In genomic region chr2:119760251-119760650, GRCm38 (mm10) we compare ENCODE assay signal across 10 mouse cellular contexts. TPM values are rescaled to one million over a fixed set of nuclear protein-coding genes. Genes with fewer than 3 reads are reported as not detected.
A peak's percentile ranks its signal among the peaks of the same experiment; 100 is the strongest.
DNase-seq lines count a peak whose midpoint lies in the region; ATAC-seq and TF ChIP-seq lines count a peak whose summit lies in the region.
"Had no signal": no experiment of that assay in that cellular context is flagged by ENCODE, and none has a peak within 500 bp of the region (broad histone marks: within the 10 kb centered on the region; RNA-seq: fewer than 3 reads in every experiment).

Gene Ltk, minus strand, starts transcription at chr2:119760431.

- no peak for DNase-seq in hindbrain, embryonic 10.5 days (ENCODE audit: low spot score)
- no peak for DNase-seq in midbrain, embryonic 14.5 days
- no peak for DNase-seq in hindbrain, postnatal 0 days (ENCODE audit: low spot score)
- no peak for DNase-seq in embryo, embryonic 11 days
- DNase-seq: cerebellum, adult 11 months had no signal

- TF ChIP-seq CTCF in hindbrain, postnatal 0 days (IDR thresholded peaks at IDR 0.05; ENCODE audit: low read depth), result no peak

- H3K27ac ChIP-seq in hindbrain, embryonic 10.5 days, result no peak within 1 kb of the TSS
- H3K27ac ChIP-seq in hindbrain, embryonic 16.5 days (ENCODE audit: low read depth, low read length), result no peak within 1 kb of the TSS
- no peak within 1 kb of the TSS for H3K27ac ChIP-seq in midbrain, embryonic 15.5 days
- no peak within 1 kb of the TSS for H3K27ac ChIP-seq in midbrain, embryonic 14.5 days (replicated peaks; ENCODE audit: low read depth, low read length)
- H3K27ac ChIP-seq in hindbrain, postnatal 0 days, result no peak within 1 kb of the TSS
- no peak within 1 kb of the TSS for H3K27ac ChIP-seq in stomach, embryonic 15.5 days
- no peak within 1 kb of the TSS for H3K27ac ChIP-seq in kidney, embryonic 16.5 days (ENCODE audit: low read length)
- H3K27ac ChIP-seq: liver, embryonic 15.5 days had no signal

- 15% methylated on average over 9 of the region's 9 CpGs for WGBS in hindbrain, embryonic 10.5 days
- WGBS in hindbrain, embryonic 16.5 days, result 13% methylated on average over 9 of the region's 9 CpGs
- 20% methylated on average over 9 of the region's 9 CpGs for WGBS in midbrain, embryonic 15.5 days
- WGBS in midbrain, embryonic 14.5 days, result 16% methylated on average over 9 of the region's 9 CpGs
- WGBS in hindbrain, postnatal 0 days, result 26% methylated on average over 9 of the region's 9 CpGs
- WGBS in stomach, embryonic 15.5 days, result 12% methylated on average over 9 of the region's 9 CpGs
- 13% methylated on average over 9 of the region's 9 CpGs for whole genome bisulfite sequencing in kidney, embryonic 16.5 days

- peaks cover 22% of the 10 kb centered on the region for H3K36me3 ChIP-seq in hindbrain, embryonic 10.5 days
- H3K36me3 ChIP-seq in hindbrain, embryonic 16.5 days (ENCODE audit: control insufficient read depth, insufficient read depth, low read length), result peaks cover 8% of the 10 kb centered on the region
- H3K36me3 ChIP-seq in midbrain, embryonic 15.5 days (replicated peaks), result peaks cover 13% of the 10 kb centered on the region; the same call in 1 of the 2 replicates
- H3K36me3 ChIP-seq in midbrain, embryonic 14.5 days (ENCODE audit: control insufficient read depth, insufficient read depth, low read length), result peaks cover 18% of the 10 kb centered on the region
- H3K36me3 ChIP-seq in hindbrain, postnatal 0 days (ENCODE audit: insufficient read depth, low read length), result peaks cover 19% of the 10 kb centered on the region
- H3K36me3 ChIP-seq in stomach, embryonic 15.5 days, result peaks cover 7% of the 10 kb centered on the region
- H3K36me3 ChIP-seq in kidney, embryonic 16.5 days (ENCODE audit: insufficient read depth, low read length), result peaks cover 9% of the 10 kb centered on the region; the same call in 1 of the 2 replicates

- peak within 1 kb of the TSS; percentile 65; the same call in 1 of the 2 replicates for H3K4me3 ChIP-seq in hindbrain, embryonic 10.5 days
- no peak within 1 kb of the TSS for H3K4me3 ChIP-seq in hindbrain, embryonic 16.5 days (ENCODE audit: low read length)
- H3K4me3 ChIP-seq in midbrain, embryonic 15.5 days, result no peak within 1 kb of the TSS
- H3K4me3 ChIP-seq in midbrain, embryonic 14.5 days (replicated peaks; ENCODE audit: low read depth, low read length), result no peak within 1 kb of the TSS
- no peak within 1 kb of the TSS for H3K4me3 ChIP-seq in hindbrain, postnatal 0 days (ENCODE audit: low read length)
- no peak within 1 kb of the TSS for H3K4me3 ChIP-seq in stomach, embryonic 15.5 days (replicated peaks)
- no peak within 1 kb of the TSS for H3K4me3 ChIP-seq in kidney, embryonic 16.5 days (ENCODE audit: low read length)

- H3K9ac ChIP-seq in hindbrain, embryonic 16.5 days (ENCODE audit: low read depth, low read length), result no peak within 1 kb of the TSS
- H3K9ac ChIP-seq in midbrain, embryonic 15.5 days, result no peak within 1 kb of the TSS
- H3K9ac ChIP-seq in midbrain, embryonic 14.5 days (replicated peaks; ENCODE audit: low read length), result no peak within 1 kb of the TSS
- H3K9ac ChIP-seq in hindbrain, postnatal 0 days (replicated peaks; ENCODE audit: low read length), result no peak within 1 kb of the TSS
- no peak within 1 kb of the TSS for H3K9ac ChIP-seq in stomach, embryonic 15.5 days
- no peak within 1 kb of the TSS for H3K9ac ChIP-seq in kidney, embryonic 16.5 days (replicated peaks; ENCODE audit: low read length)
- H3K9ac ChIP-seq: liver, embryonic 15.5 days had no signal

- H3K4me1 ChIP-seq in hindbrain, embryonic 10.5 days (replicated peaks), result peaks cover 18% of the 10 kb centered on the region
- peaks cover 13% of the 10 kb centered on the region for H3K4me1 ChIP-seq in hindbrain, embryonic 16.5 days (ENCODE audit: control insufficient read depth, insufficient read depth, low read depth, low read length)
- peaks cover 15% of the 10 kb centered on the region for H3K4me1 ChIP-seq in midbrain, embryonic 15.5 days
- peaks cover 9% of the 10 kb centered on the region for H3K4me1 ChIP-seq in midbrain, embryonic 14.5 days (ENCODE audit: control insufficient read depth, insufficient read depth, low read length)
- H3K4me1 ChIP-seq in hindbrain, postnatal 0 days (ENCODE audit: insufficient read depth, low read length), result peaks cover 4% of the 10 kb centered on the region; the same call in 1 of the 2 replicates
- H3K4me1 ChIP-seq in stomach, embryonic 15.5 days, result peaks cover 16% of the 10 kb centered on the region
- peaks cover 14% of the 10 kb centered on the region for H3K4me1 ChIP-seq in kidney, embryonic 16.5 days (ENCODE audit: insufficient read depth, low read length)

- ATAC-seq in hindbrain, embryonic 16.5 days, result no peak
- ATAC-seq in midbrain, embryonic 15.5 days (replicated peaks), result no peak
- no peak for ATAC-seq in midbrain, embryonic 14.5 days (ENCODE audit: low FRiP score, low TSS enrichment)
- no peak for ATAC-seq in hindbrain, postnatal 0 days
- peak; percentile 45 for ATAC-seq in stomach, embryonic 15.5 days (ENCODE audit: insufficient read depth, low FRiP score, low read depth)
- ATAC-seq in kidney, embryonic 16.5 days (ENCODE audit: low FRiP score, low TSS enrichment), result no peak

- peaks cover 76% of the 10 kb centered on the region for H3K27me3 ChIP-seq in hindbrain, embryonic 10.5 days (ENCODE audit: insufficient read depth, poor library complexity, severe bottlenecking)
- peaks cover 42% of the 10 kb centered on the region for H3K27me3 ChIP-seq in hindbrain, embryonic 16.5 days (replicated peaks; ENCODE audit: control insufficient read depth, insufficient read depth, low read length)
- H3K27me3 ChIP-seq in midbrain, embryonic 15.5 days (replicated peaks), result peaks cover 38% of the 10 kb centered on the region
- H3K27me3 ChIP-seq in midbrain, embryonic 14.5 days (ENCODE audit: control insufficient read depth, insufficient read depth, low read length), result peaks cover 38% of the 10 kb centered on the region
- H3K27me3 ChIP-seq in hindbrain, postnatal 0 days (ENCODE audit: insufficient read depth, low read length), result 0 out of 2 replicates have a peak, but pooled peaks cover 19% of the 10 kb centered on the region
- peaks cover 49% of the 10 kb centered on the region for H3K27me3 ChIP-seq in stomach, embryonic 15.5 days (replicated peaks)
- peaks cover 43% of the 10 kb centered on the region for H3K27me3 ChIP-seq in kidney, embryonic 16.5 days (ENCODE audit: insufficient read depth, low read length)

- H3K9me3 ChIP-seq in hindbrain, embryonic 10.5 days, result no peaks in the 10 kb centered on the region
- no peaks in the 10 kb centered on the region for H3K9me3 ChIP-seq in hindbrain, embryonic 16.5 days (ENCODE audit: control insufficient read depth, low read length)
- no peaks in the 10 kb centered on the region for H3K9me3 ChIP-seq in midbrain, embryonic 15.5 days
- no peaks in the 10 kb centered on the region for H3K9me3 ChIP-seq in midbrain, embryonic 14.5 days (ENCODE audit: control insufficient read depth, low read length)
- no peaks in the 10 kb centered on the region for H3K9me3 ChIP-seq in hindbrain, postnatal 0 days (ENCODE audit: low read length)
- H3K9me3 ChIP-seq in stomach, embryonic 15.5 days, result no peaks in the 10 kb centered on the region
- H3K9me3 ChIP-seq in kidney, embryonic 16.5 days (ENCODE audit: low read length), result no peaks in the 10 kb centered on the region
- H3K9me3 ChIP-seq: liver, embryonic 15.5 days had no signal

- no peak within 1 kb of the TSS for H3K4me2 ChIP-seq in hindbrain, embryonic 16.5 days (ENCODE audit: low read length)
- peak within 1 kb of the TSS; percentile 98; the same call in 1 of the 2 replicates for H3K4me2 ChIP-seq in midbrain, embryonic 15.5 days
- no peak within 1 kb of the TSS for H3K4me2 ChIP-seq in midbrain, embryonic 14.5 days (ENCODE audit: low read length)
- H3K4me2 ChIP-seq in hindbrain, postnatal 0 days (ENCODE audit: low read depth, low read length), result peak within 1 kb of the TSS; percentile 97; the same call in 1 of the 2 replicates
- no peak within 1 kb of the TSS for H3K4me2 ChIP-seq in stomach, embryonic 15.5 days
- no peak within 1 kb of the TSS for H3K4me2 ChIP-seq in kidney, embryonic 16.5 days (replicated peaks; ENCODE audit: low read depth, low read length)

RNA-seq across cellular contexts. Expression of gene Ltk, which starts in this region (rescaled TPM):
- polyA plus RNA-seq in hindbrain, embryonic 10.5 days (2016; fragmentation: Nextera tagmentation; extraction: Ambion mirVana), result not detected in 2 replicates
- 1.6 and 1.7 TPM in 2 replicates for polyA plus RNA-seq in hindbrain, embryonic 16.5 days (2015; fragmentation: Nextera tagmentation; extraction: Ambion mirVana)
- 2.2 and 3.5 TPM in 2 replicates for polyA plus RNA-seq in midbrain, embryonic 15.5 days (2015; fragmentation: Nextera tagmentation; extraction: Ambion mirVana)
- 1.5 and 3.0 TPM in 2 replicates for polyA plus RNA-seq in midbrain, embryonic 14.5 days (2014; fragmentation: Nextera tagmentation; extraction: Ambion mirVana)
- total RNA-seq in hindbrain, postnatal 0 days (2014; rRNA removed), result 5.8 and 8.5 TPM in 2 replicates
- polyA plus RNA-seq in hindbrain, postnatal 0 days (2015; fragmentation: Nextera tagmentation; extraction: Ambion mirVana), result 2.0 TPM in 2 replicates
- polyA plus RNA-seq in stomach, embryonic 15.5 days (2015; fragmentation: Nextera tagmentation; extraction: Ambion mirVana), result 2.1 and 2.7 TPM in 2 replicates
- 0.46 and 0.96 TPM in 2 replicates for polyA plus RNA-seq in kidney, embryonic 16.5 days (2015; fragmentation: Nextera tagmentation; extraction: Ambion mirVana)

Comparison
In these comparisons a context has a peak if more than half of its experiments do, and no peak if none do; other contexts are left out.
1. H3K4me2 ChIP-seq: peak in midbrain, embryonic 15.5 days (single experiment) and hindbrain, postnatal 0 days (single experiment); none in hindbrain, embryonic 16.5 days (single experiment), midbrain, embryonic 14.5 days (single experiment), stomach, embryonic 15.5 days (single experiment) and kidney, embryonic 16.5 days (single experiment).